Mouse (Mus musculus) heart, embryonic 16.5 days (tissue): Measurements from ENCODE around the gene Lrp11. TPM values are rescaled to one million over a fixed set of nuclear protein-coding genes. Genes with fewer than 3 reads are reported as not detected.

Source experiments
- ATAC-seq: fragments of 200-750 bp; cut with Nextera tagmentation; replicated peaks from 2 replicates; pipeline ENCODE4 v1.8.0; 2017; ENCODE audit warnings: moderate number of reproducible peaks; ENCODE audit not compliant: insufficient read depth, low FRiP score; ENCODE audit errors: extremely low read depth
- H3K27ac ChIP-seq: fragments of 300-500 bp; sonication (generic); 2 replicates; pipeline ENCODE4 v1.5.1; 2014; ENCODE audit warnings: mild to moderate bottlenecking, low read length, control low read depth, moderate library complexity
- H3K27me3 ChIP-seq: fragments of 300-500 bp; sonication (generic); 2 replicates; pipeline ENCODE4 v1.6.1; 2014; ENCODE audit warnings: low read length, mixed read lengths; ENCODE audit not compliant: control insufficient read depth, insufficient read depth
- H3K36me3 ChIP-seq: fragments of 300-500 bp; sonication (generic); 2 replicates; pipeline ENCODE4 v1.6.1; 2014; ENCODE audit not compliant: control insufficient read depth, insufficient read depth
- H3K4me1 ChIP-seq: fragments of 300-500 bp; sonication (generic); 2 replicates; pipeline ENCODE4 v1.6.1; 2014; ENCODE audit warnings: low read length, mixed read lengths; ENCODE audit not compliant: control insufficient read depth, insufficient read depth
- H3K4me2 ChIP-seq: fragments of 300-500 bp; sonication (generic); 2 replicates; pipeline ENCODE4 v1.6.1; 2014; ENCODE audit warnings: low read depth, mild to moderate bottlenecking, control low read depth, low read length
- H3K4me3 ChIP-seq: fragments of 300-500 bp; sonication (generic); 2 replicates; pipeline ENCODE4 v1.5.1; 2014; ENCODE audit warnings: mild to moderate bottlenecking, control low read depth, low read length
- H3K9ac ChIP-seq: fragments of 300-500 bp; sonication (generic); 2 replicates; pipeline ENCODE4 v1.6.1; 2014; ENCODE audit warnings: low read length, control low read depth
- H3K9me3 ChIP-seq: fragments of 300-500 bp; sonication (generic); replicated peaks from 2 replicates; pipeline ENCODE4 v1.6.1; 2016; ENCODE audit warnings: low read length; ENCODE audit not compliant: control insufficient read depth
- WGBS: fragments of 180-500 bp; shearing (Covaris S2); extraction: QIAGEN DNeasy Blood & Tissue Kit; methylation state at CpG from one replicate; pipeline ENCODE4 v1.1.7; 2014; 5-methylcytosine and 5-hydroxymethylcytosine counted together
- polyA plus RNA-seq: library from polyadenylated mRNA; unstranded; fragments of >200 nt; fragmentation: Nextera tagmentation; extraction: Ambion mirVana; gene quantifications from 2 replicates; pipeline ENCODE4 v1.2.1, GENCODE M21; 2015

Lrp11 gene
- polyA plus RNA-seq, 1 experiment from 2014 or later: 0.84 TPM

GRCm38 (mm10) chr10:7673673-7674072 lies 84.1 kb downstream of the Lrp11 start:
- H3K4me1 ChIP-seq: no peaks in the 10 kb centered on the region
- WGBS: 73% methylated on average over 1 of the region's 1 CpGs
- H3K4me2 ChIP-seq: no peak overlapping the region
- ATAC-seq: no peak
- H3K36me3 ChIP-seq: peaks cover 26% of the 10 kb centered on the region
- H3K9me3 ChIP-seq: no peaks in the 10 kb centered on the region
- H3K9ac ChIP-seq: no peak overlapping the region
- H3K4me3 ChIP-seq: no peak overlapping the region
- H3K27ac ChIP-seq: no peak overlapping the region
- H3K27me3 ChIP-seq: no peaks in the 10 kb centered on the region

Other genes starting within 250 kb of the Lrp11 start
- gene Ulbp1, start 116.2 kb upstream of the Lrp11 start, polyA plus RNA-seq: 8.1 and 9.2 TPM in 2 replicates
- gene Nup43, start 77.7 kb downstream of the Lrp11 start, polyA plus RNA-seq: 31.8 and 32.4 TPM in 2 replicates
- gene Pcmt1, start 91.3 kb downstream of the Lrp11 start, polyA plus RNA-seq: 134 and 143 TPM in 2 replicates
- 3.1 TPM in 2 replicates for gene Lats1, start 91.4 kb downstream of the Lrp11 start, polyA plus RNA-seq
- gene Katna1, start 136.2 kb downstream of the Lrp11 start, polyA plus RNA-seq: 34.1 and 45.5 TPM in 2 replicates
- 85.6 and 99.2 TPM in 2 replicates for gene Ginm1, start 203.0 kb downstream of the Lrp11 start, polyA plus RNA-seq
- gene Ppil4, start 203.1 kb downstream of the Lrp11 start, polyA plus RNA-seq: 28.1 and 34.1 TPM in 2 replicates
- 0.34 and 0.38 TPM in 2 replicates for gene Zc3h12d, start 242.7 kb downstream of the Lrp11 start, polyA plus RNA-seq